Mouse (Mus musculus) kidney, postnatal 0 days (tissue): ENCODE data around the gene AL732309.1. TPM values are rescaled to one million over a fixed set of nuclear protein-coding genes. Genes with fewer than 3 reads are reported as not detected.
"Not testable (repeated sequence)": the region's sequence is repeated elsewhere in the genome, so short reads cannot be mapped to it uniquely, and the experiment has no call there.

Experiments used
- ATAC-seq: fragments of 200-750 bp; cut with Nextera tagmentation; replicated peaks from 2 replicates; pipeline ENCODE4 v1.8.0; 2017; ENCODE audit warnings: low read depth, moderate number of reproducible peaks, moderate TSS enrichment, moderate library complexity; ENCODE audit not compliant: low FRiP score
- DNase-seq: peaks from one replicate; pipeline ENCODE4 v3.0.0-alpha.2; 2016; ENCODE audit warnings: low spot score
- H3K27ac ChIP-seq: fragments of 300-500 bp; sonication (generic); 2 replicates; pipeline ENCODE4 v1.5.1; 2014; ENCODE audit warnings: mild to moderate bottlenecking
- H3K27me3 ChIP-seq: fragments of 300-500 bp; sonication (generic); 2 replicates; pipeline ENCODE4 v1.6.1; 2014; ENCODE audit warnings: low read length, mixed read lengths; ENCODE audit not compliant: insufficient read depth
- H3K36me3 ChIP-seq: fragments of 300-500 bp; sonication (generic); 2 replicates; pipeline ENCODE4 v1.6.1; 2014; ENCODE audit warnings: low read length, mixed read lengths; ENCODE audit not compliant: insufficient read depth
- H3K4me1 ChIP-seq: fragments of 300-500 bp; sonication (generic); replicated peaks from 2 replicates; pipeline ENCODE4 v1.6.1; 2014; ENCODE audit warnings: antibody characterized with exemption, low read length, mixed read lengths; ENCODE audit not compliant: insufficient read depth
- H3K4me2 ChIP-seq: fragments of 300-500 bp; sonication (generic); 2 replicates; pipeline ENCODE4 v1.6.1; 2014; ENCODE audit warnings: mild to moderate bottlenecking, low read length, moderate library complexity, mixed read lengths
- H3K4me3 ChIP-seq: fragments of 300-500 bp; sonication (generic); replicated peaks from 2 replicates; pipeline ENCODE4 v1.5.1; 2014; ENCODE audit warnings: low read depth, low read length
- H3K9ac ChIP-seq: fragments of 300-500 bp; sonication (generic); 2 replicates; pipeline ENCODE4 v1.6.1; 2014; ENCODE audit warnings: low read depth, low read length
- H3K9me3 ChIP-seq: fragments of 300-500 bp; sonication (generic); replicated peaks from 2 replicates; pipeline ENCODE4 v1.6.1; 2016; ENCODE audit warnings: low read length, inconsistent platforms, mixed read lengths
- CTCF ChIP-seq: IDR thresholded peaks from 2 replicates; pipeline ENCODE4 v1.5.1; 2016; ENCODE audit warnings: antibody characterized with exemption, low read depth, mild to moderate bottlenecking, moderate library complexity
- WGBS: fragments of 180-500 bp; shearing (Covaris S2); extraction: QIAGEN DNeasy Blood & Tissue Kit; methylation state at CpG from one replicate; pipeline ENCODE4 v1.1.7; 2014; 5-methylcytosine and 5-hydroxymethylcytosine counted together
- polyA plus RNA-seq: library from polyadenylated mRNA; unstranded; fragments of >200 nt; fragmentation: Nextera tagmentation; extraction: Ambion mirVana; gene quantifications from 2 replicates; pipeline ENCODE4 v1.2.1, GENCODE M21; 2015

AL732309.1 gene
- polyA plus RNA-seq, 1 experiment from 2014 or later: 2.7 TPM

- Histone ChIP-seq H3K27me3 (no peaks in the 10 kb centered on the region), H3K27ac (no peak overlapping the region), H3K4me2 (peak overlapping the region; percentile 99), H3K9me3 (no peaks in the 10 kb centered on the region), H3K36me3 (peaks cover 4% of the 10 kb centered on the region; the same call in 1 of the 2 replicates), H3K4me3 (peak overlapping the region; percentile 62), H3K4me1 (peaks cover 32% of the 10 kb centered on the region), H3K9ac (peak overlapping the region; percentile 75)
- 25% methylated on average over 12 of the region's 12 CpGs for WGBS
- ATAC-seq (no peak), DNase-seq (no peak)
- no peak for TF ChIP-seq CTCF
Measured at GRCm38 (mm10) chr2:25263623-25264285, 17.1 kb upstream of the AL732309.1 start.

- under 1% methylated on average over 78 of the region's 82 CpGs for WGBS
- Histone ChIP-seq H3K4me2 (peak overlapping the region; percentile 99), H3K4me3 (peak overlapping the region; percentile 62), H3K9me3 (no peaks in the 10 kb centered on the region), H3K27ac (peak overlapping the region; percentile 70), H3K27me3 (no peaks in the 10 kb centered on the region), H3K9ac (peak overlapping the region; percentile 75), H3K36me3 (no peaks in the 10 kb centered on the region), H3K4me1 (peaks cover 32% of the 10 kb centered on the region)
- ATAC-seq: no peak; the same call in 1 of the 2 replicates
- TF ChIP-seq CTCF: no peak
- DNase-seq: no peak
Measured at GRCm38 (mm10) chr2:25262795-25263622, 16.3 kb upstream of the AL732309.1 start.

- H3K36me3 ChIP-seq: no peaks in the 10 kb centered on the region
- under 1% methylated on average over 39 of the region's 39 CpGs for WGBS
- H3K27ac ChIP-seq: peak within 1 kb of the TSS; percentile 70
- DNase-seq: peak; percentile 99
- peak within 1 kb of the TSS; percentile 62 for H3K4me3 ChIP-seq
- no peak for TF ChIP-seq CTCF
- peak within 1 kb of the TSS; percentile 99 for H3K4me2 ChIP-seq
- no peaks in the 10 kb centered on the region for H3K9me3 ChIP-seq
- peaks cover 32% of the 10 kb centered on the region for H3K4me1 ChIP-seq
- peak within 1 kb of the TSS; percentile 75 for H3K9ac ChIP-seq
- ATAC-seq: peak; percentile 95
- H3K27me3 ChIP-seq: no peaks in the 10 kb centered on the region
Measured at GRCm38 (mm10) chr2:25262291-25262767, 15.7 kb upstream of the AL732309.1 start, which contains the start of gene Tprn. Tprn (plus strand) TSS chr2:25262618.

- Histone ChIP-seq H3K4me1 (peaks cover 31% of the 10 kb centered on the region), H3K27me3 (no peaks in the 10 kb centered on the region), H3K36me3 (no peaks in the 10 kb centered on the region), H3K9ac (no peak overlapping the region; the same call in 1 of the 2 replicates), H3K4me3 (peak overlapping the region; percentile 62), H3K27ac (peak overlapping the region; percentile 62; the same call in 1 of the 2 replicates), H3K4me2 (peak overlapping the region; percentile 99), H3K9me3 (no peaks in the 10 kb centered on the region)
- TF ChIP-seq CTCF: no peak
- ATAC-seq: no peak
- 45% methylated on average over 12 of the region's 12 CpGs for WGBS
- no peak for DNase-seq
Measured at GRCm38 (mm10) chr2:25261870-25262269, 15.2 kb upstream of the AL732309.1 start.

GRCm38 (mm10) chr2:25258887-25259286 lies 12.2 kb upstream of the AL732309.1 start:
- 62% methylated on average over 2 of the region's 2 CpGs for WGBS
- peak; percentile 63 for TF ChIP-seq CTCF

GRCm38 (mm10) chr2:25257250-25257649 lies 10.6 kb upstream of the AL732309.1 start:
- not testable (repeated sequence) for H3K27me3 ChIP-seq, ATAC-seq, H3K27ac ChIP-seq, H3K4me1 ChIP-seq, H3K9ac ChIP-seq, H3K4me2 ChIP-seq, H3K4me3 ChIP-seq, H3K9me3 ChIP-seq, DNase-seq, H3K36me3 ChIP-seq
- WGBS: 90% methylated on average over 5 of the region's 5 CpGs

More at GRCm38 (mm10) chr2:25258887-25259286, 12.2 kb upstream of the AL732309.1 start:
- Histone ChIP-seq H3K9ac (no peak overlapping the region), H3K9me3 (no peaks in the 10 kb centered on the region), H3K4me1 (peaks cover 17% of the 10 kb centered on the region), H3K27me3 (no peaks in the 10 kb centered on the region), H3K36me3 (no peaks in the 10 kb centered on the region), H3K27ac (no peak overlapping the region), H3K4me3 (no peak overlapping the region), H3K4me2 (no peak overlapping the region)
- ATAC-seq: no peak
- no peak for DNase-seq
